Mouse (Mus musculus) frontal cortex, postnatal 14 days (tissue): ENCODE measurements around the gene Slu7.

ENCODE experiments used
- DNase-seq, 2 experiments: peaks; one replicate each; pipeline ENCODE4 v3.0.0; 2022; ENCODE audit warnings: low spot score in 2 of 2

Gene Slu7

GRCm38 (mm10) chr11:43484652-43485051 lies 51.1 kb downstream of the Slu7 start:
- DNase-seq: no peak

DNA sequence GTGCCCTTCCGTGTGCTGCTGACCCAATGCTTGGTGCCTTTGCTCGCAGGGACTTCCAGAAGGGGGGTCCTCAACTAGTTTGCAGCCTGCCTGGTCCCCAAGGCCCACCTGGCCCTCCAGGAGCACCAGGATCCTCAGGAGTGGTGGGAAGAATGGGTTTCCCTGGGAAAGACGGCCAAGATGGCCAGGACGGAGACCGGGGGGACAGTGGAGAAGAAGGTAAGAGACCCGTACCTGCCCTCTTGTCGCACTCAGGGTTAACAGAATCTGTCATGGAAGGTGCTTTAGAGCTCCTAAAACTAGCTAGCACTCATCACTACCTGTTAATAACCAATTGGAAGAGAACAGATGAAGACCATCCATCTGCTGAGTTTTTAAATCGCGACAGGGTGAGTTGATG lies 52.3 kb downstream of the Slu7 start:
- DNase-seq: no peak

GRCm38 (mm10) chr11:43492663-43493062 lies 59.1 kb downstream of the Slu7 start:
- DNase-seq: peak; percentile 35 to 67

DNA sequence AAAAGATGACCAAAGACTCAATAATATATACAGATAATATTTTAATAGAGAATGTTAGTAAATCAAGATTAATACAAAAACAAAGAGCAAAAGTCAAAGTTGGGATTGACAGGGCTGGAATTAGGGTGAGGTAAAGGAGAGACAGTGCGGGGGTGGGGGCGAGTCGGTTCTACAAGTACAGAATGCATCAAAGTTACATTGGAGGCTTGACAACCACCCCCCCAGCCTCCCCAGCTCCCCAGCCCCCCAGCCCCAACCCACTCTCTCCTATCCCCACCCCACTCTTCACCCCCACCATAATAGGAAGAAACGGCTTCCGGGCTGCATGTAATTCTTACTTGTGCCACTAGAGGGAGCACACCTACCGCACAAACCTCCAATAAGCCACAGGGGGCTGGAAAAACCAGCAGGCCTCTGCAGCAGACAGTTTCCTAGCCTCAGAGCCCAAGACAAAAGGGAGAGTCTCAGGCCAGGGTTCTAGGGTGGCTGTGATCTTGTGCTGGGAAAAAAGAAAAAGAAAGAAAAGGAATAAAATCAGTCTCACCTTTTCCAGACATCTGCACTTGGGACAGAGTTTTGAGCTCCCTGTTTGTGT lies 60.4 kb downstream of the Slu7 start:
- DNase-seq: peak; percentile 43 to 78

GRCm38 (mm10) chr11:43495037-43495436 lies 61.5 kb downstream of the Slu7 start:
- no peak for DNase-seq

GRCm38 (mm10) chr11:43495532-43495931 lies 62.0 kb downstream of the Slu7 start:
- peak; percentile 46 to 48 for DNase-seq
